Mouse (Mus musculus): ENCODE data around the gene Melk. TPM values are rescaled to one million over a fixed set of nuclear protein-coding genes. Genes with fewer than 3 reads are reported as not detected.

Gene Melk
- polyA plus RNA-seq, 1 experiment from 2014 or later: 36.7 TPM

DNA sequence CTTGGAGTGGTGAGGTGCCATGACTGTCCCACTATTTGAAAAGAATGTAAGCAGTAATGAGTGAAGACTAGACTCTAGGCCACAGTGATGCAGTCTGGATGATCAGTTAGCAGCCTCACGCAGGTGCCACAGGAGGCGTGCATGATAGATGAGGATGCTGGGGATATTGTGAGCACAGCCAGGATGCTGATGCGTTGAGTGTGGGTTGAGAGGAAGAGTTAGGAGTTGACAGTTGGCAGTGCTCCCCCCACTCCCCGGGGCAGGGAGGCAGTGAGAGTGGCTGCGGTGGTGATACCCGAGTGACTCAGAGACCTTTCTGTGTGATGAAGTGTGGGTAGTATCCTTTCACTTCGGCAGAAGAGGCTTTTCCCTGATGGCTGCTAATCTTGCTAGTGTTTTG lies 21.4 kb downstream of the Melk start:
- 93% methylated on average over 7 of the region's 7 CpGs for WGBS

DNA sequence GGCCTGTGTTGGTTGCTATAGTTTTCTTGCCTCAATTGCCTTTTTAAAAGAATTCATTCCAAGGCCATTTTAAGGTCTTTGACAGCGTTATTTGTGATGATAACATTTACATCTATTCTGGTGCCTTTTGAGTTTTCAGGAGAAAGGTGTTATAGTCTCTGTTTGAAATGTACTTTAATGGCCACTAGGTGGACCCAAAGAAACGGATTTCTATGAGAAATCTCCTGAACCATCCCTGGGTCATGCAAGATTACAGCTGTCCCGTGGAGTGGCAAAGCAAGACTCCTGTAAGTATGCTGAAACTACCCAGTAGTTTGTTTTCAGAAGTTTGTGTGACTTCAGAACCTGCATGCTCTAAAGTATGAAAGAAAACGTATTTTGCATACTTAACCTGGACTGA lies 24.8 kb downstream of the Melk start:
- H3K9ac ChIP-seq (ENCODE audit: low read depth, low read length): no peak overlapping the region
- no peaks in the 10 kb centered on the region for H3K27me3 ChIP-seq (replicated peaks; ENCODE audit: control insufficient read depth, insufficient read depth, low read length)
- no peak overlapping the region for H3K4me3 ChIP-seq (ENCODE audit: low read length)
- 45% methylated on average over 4 of the region's 4 CpGs for WGBS
- H3K4me1 ChIP-seq (ENCODE audit: control insufficient read depth, insufficient read depth, low read length): no peaks in the 10 kb centered on the region
- ATAC-seq: no peak
- H3K4me2 ChIP-seq (ENCODE audit: low read depth, low read length): no peak overlapping the region
- H3K36me3 ChIP-seq (ENCODE audit: control insufficient read depth, insufficient read depth, low read length): no peaks in the 10 kb centered on the region; the same call in 1 of the 2 replicates
- H3K27ac ChIP-seq (ENCODE audit: low read length): no peak overlapping the region
- no peaks in the 10 kb centered on the region for H3K9me3 ChIP-seq (ENCODE audit: control insufficient read depth, low read length)

More for the DNA sequence above, 21.4 kb downstream of the Melk start:
- H3K27me3 ChIP-seq (replicated peaks; ENCODE audit: control insufficient read depth, insufficient read depth, low read length): no peaks in the 10 kb centered on the region
- H3K27ac ChIP-seq (ENCODE audit: low read length): no peak overlapping the region
- no peaks in the 10 kb centered on the region for H3K9me3 ChIP-seq (ENCODE audit: control insufficient read depth, low read length)
- no peak overlapping the region for H3K4me2 ChIP-seq (ENCODE audit: low read depth, low read length)
- H3K4me3 ChIP-seq (ENCODE audit: low read length): no peak overlapping the region
- no peaks in the 10 kb centered on the region for H3K4me1 ChIP-seq (ENCODE audit: control insufficient read depth, insufficient read depth, low read length)
- H3K9ac ChIP-seq (ENCODE audit: low read depth, low read length): no peak overlapping the region
- no peak for ATAC-seq
- H3K36me3 ChIP-seq (ENCODE audit: control insufficient read depth, insufficient read depth, low read length): no peaks in the 10 kb centered on the region; the same call in 1 of the 2 replicates

DNA sequence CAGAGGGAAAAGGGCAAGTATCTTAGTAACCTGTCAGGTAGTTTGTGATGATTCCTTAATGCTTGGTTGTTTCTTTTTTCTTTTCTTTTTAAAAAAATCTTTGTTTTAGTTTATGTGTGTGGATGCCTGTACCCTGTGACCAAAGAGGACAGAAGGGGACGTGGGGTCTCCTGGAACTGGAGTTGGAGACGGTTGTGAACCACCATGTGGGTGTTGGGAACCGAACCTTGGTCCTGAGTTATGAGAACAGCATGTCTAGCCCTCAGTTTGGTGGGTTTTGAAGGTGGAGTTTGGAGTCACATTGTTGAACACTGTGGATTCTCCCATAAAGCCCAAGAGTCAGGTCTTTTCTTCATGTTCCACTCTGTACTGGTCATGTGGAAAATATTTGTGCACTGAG lies 26.0 kb downstream of the Melk start:
- H3K4me1 ChIP-seq (ENCODE audit: control insufficient read depth, insufficient read depth, low read length): no peaks in the 10 kb centered on the region
- no peak overlapping the region for H3K4me3 ChIP-seq (ENCODE audit: low read length)
- no peaks in the 10 kb centered on the region; the same call in 1 of the 2 replicates for H3K36me3 ChIP-seq (ENCODE audit: control insufficient read depth, insufficient read depth, low read length)
- no peak overlapping the region for H3K27ac ChIP-seq (ENCODE audit: low read length)
- H3K9me3 ChIP-seq (ENCODE audit: control insufficient read depth, low read length): no peaks in the 10 kb centered on the region
- no peak overlapping the region for H3K9ac ChIP-seq (ENCODE audit: low read depth, low read length)
- H3K27me3 ChIP-seq (replicated peaks; ENCODE audit: control insufficient read depth, insufficient read depth, low read length): no peaks in the 10 kb centered on the region
- no peak for ATAC-seq
- WGBS: 96% methylated on average over 3 of the region's 3 CpGs
- H3K4me2 ChIP-seq (ENCODE audit: low read depth, low read length): no peak overlapping the region

DNA sequence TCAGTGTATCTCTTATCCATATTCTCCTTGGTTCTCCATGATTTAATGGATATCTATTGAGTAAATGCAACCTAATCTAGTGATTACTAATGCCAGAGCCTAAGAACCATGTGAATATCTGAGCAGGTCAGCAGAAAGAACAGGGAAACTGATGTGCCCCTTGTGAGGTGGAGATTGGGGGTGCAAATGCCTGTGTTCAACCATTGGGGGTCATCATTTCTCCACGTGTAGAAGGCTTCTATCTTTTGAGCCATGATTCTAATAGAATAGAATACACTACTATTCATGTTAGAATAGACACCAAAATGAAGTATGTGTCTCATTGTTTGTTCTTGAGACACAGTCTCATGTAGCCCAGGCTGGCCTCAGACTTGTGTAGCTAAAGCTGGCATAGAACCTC lies 27.3 kb downstream of the Melk start:
- Histone ChIP-seq H3K9me3 (ENCODE audit: control insufficient read depth, low read length) (no peaks in the 10 kb centered on the region), H3K4me2 (ENCODE audit: low read depth, low read length) (no peak overlapping the region), H3K4me1 (ENCODE audit: control insufficient read depth, insufficient read depth, low read length) (no peaks in the 10 kb centered on the region), H3K4me3 (ENCODE audit: low read length) (no peak overlapping the region), H3K36me3 (ENCODE audit: control insufficient read depth, insufficient read depth, low read length) (no peaks in the 10 kb centered on the region; the same call in 1 of the 2 replicates), H3K27ac (ENCODE audit: low read length) (no peak overlapping the region), H3K27me3 (replicated peaks; ENCODE audit: control insufficient read depth, insufficient read depth, low read length) (no peaks in the 10 kb centered on the region), H3K9ac (ENCODE audit: low read depth, low read length) (no peak overlapping the region)
- ATAC-seq: no peak
- WGBS: 82% methylated on average over 1 of the region's 1 CpGs

DNA sequence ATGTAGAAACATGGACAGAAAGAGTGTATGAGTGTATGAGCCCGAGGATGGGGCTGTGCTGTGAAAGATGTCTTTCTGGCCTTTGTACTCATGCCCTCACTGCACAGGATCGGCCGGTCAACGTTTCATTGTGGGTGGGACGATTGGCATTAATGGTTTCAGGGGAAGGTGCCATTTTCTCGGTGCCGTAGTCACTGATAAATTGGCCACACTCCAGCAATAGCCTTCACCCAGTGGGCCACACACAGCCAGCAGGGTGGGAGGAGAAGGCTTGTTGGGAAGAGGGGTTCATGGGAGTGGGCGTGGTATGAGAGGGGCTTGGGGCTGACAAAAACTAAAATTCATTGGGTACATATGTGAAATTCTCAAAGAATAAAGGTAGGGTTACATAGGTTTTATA lies 34.3 kb downstream of the Melk start:
- Histone ChIP-seq H3K4me1 (ENCODE audit: control insufficient read depth, insufficient read depth, low read length) (no peaks in the 10 kb centered on the region), H3K36me3 (ENCODE audit: control insufficient read depth, insufficient read depth, low read length) (peaks cover 4% of the 10 kb centered on the region; the same call in 1 of the 2 replicates), H3K4me2 (ENCODE audit: low read depth, low read length) (no peak overlapping the region), H3K9me3 (ENCODE audit: control insufficient read depth, low read length) (no peaks in the 10 kb centered on the region), H3K27ac (ENCODE audit: low read length) (no peak overlapping the region), H3K4me3 (ENCODE audit: low read length) (no peak overlapping the region), H3K27me3 (replicated peaks; ENCODE audit: control insufficient read depth, insufficient read depth, low read length) (no peaks in the 10 kb centered on the region), H3K9ac (ENCODE audit: low read depth, low read length) (no peak overlapping the region)
- no peak for ATAC-seq
- WGBS: 92% methylated on average over 8 of the region's 8 CpGs

DNA sequence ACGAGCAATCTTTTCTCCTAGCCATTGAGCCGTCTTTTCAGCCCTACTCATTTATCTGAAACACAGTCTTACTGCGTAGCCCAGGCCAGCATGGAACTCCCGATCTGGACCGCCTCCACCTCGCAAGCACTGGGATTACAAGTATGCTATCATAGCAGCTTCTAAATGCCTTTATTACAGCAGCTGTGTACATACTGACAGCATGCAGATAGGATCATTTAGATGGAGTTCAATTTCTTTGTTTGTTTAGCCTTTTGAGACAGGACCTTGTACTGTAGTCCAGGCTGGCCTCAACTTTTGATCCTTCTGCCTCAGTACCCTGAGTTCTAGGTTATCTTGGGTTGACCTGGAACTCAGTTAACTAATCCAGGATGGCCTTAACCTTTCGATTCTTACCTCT lies 61.0 kb downstream of the Melk start:
- H3K27ac ChIP-seq (ENCODE audit: low read length): no peak overlapping the region
- H3K27me3 ChIP-seq (replicated peaks; ENCODE audit: control insufficient read depth, insufficient read depth, low read length): no peaks in the 10 kb centered on the region
- no peak overlapping the region for H3K4me3 ChIP-seq (ENCODE audit: low read length)
- no peaks in the 10 kb centered on the region for H3K4me1 ChIP-seq (ENCODE audit: control insufficient read depth, insufficient read depth, low read length)
- peak; percentile 64 for ATAC-seq
- 66% methylated on average over 7 of the region's 7 CpGs for WGBS
- H3K9me3 ChIP-seq (ENCODE audit: control insufficient read depth, low read length): no peaks in the 10 kb centered on the region
- H3K4me2 ChIP-seq (ENCODE audit: low read depth, low read length): no peak overlapping the region
- H3K36me3 ChIP-seq (ENCODE audit: control insufficient read depth, insufficient read depth, low read length): no peaks in the 10 kb centered on the region; the same call in 1 of the 2 replicates
- H3K9ac ChIP-seq (ENCODE audit: low read depth, low read length): no peak overlapping the region

DNA sequence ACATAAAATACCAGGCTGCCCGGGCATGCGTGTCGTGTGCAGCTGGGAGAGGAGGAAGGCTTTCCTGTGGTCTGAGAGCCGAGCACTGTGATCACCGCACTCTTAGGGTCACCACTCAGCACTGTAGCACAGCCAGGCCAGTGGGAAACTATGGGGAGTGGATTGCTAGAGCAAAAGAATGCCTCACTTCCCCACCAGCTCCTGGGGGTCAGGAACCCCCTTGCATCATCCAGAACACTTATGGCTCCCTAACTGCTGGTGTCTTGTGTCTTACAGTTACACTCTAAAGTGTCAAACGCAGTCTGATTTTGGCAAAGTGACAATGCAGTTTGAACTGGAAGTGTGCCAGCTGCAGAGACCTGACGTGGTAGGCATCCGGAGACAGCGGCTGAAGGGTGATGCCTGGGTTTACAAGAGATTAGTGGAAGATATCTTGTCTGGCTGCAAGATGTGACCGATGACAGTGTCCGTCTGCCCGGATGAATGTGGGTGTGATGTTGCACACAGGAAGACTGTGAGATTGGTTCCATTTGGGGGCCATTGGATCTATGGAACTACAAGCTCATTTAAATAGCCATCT lies 62.8 kb downstream of the Melk start:
- ATAC-seq: no peak
- Histone ChIP-seq H3K4me2 (ENCODE audit: low read depth, low read length) (no peak overlapping the region), H3K4me1 (ENCODE audit: control insufficient read depth, insufficient read depth, low read length) (no peaks in the 10 kb centered on the region), H3K36me3 (ENCODE audit: control insufficient read depth, insufficient read depth, low read length) (no peaks in the 10 kb centered on the region; the same call in 1 of the 2 replicates), H3K9me3 (ENCODE audit: control insufficient read depth, low read length) (no peaks in the 10 kb centered on the region), H3K9ac (ENCODE audit: low read depth, low read length) (no peak overlapping the region), H3K27ac (ENCODE audit: low read length) (no peak overlapping the region), H3K4me3 (ENCODE audit: low read length) (no peak overlapping the region), H3K27me3 (replicated peaks; ENCODE audit: control insufficient read depth, insufficient read depth, low read length) (no peaks in the 10 kb centered on the region)
- WGBS: 81% methylated on average over 12 of the region's 12 CpGs

DNA sequence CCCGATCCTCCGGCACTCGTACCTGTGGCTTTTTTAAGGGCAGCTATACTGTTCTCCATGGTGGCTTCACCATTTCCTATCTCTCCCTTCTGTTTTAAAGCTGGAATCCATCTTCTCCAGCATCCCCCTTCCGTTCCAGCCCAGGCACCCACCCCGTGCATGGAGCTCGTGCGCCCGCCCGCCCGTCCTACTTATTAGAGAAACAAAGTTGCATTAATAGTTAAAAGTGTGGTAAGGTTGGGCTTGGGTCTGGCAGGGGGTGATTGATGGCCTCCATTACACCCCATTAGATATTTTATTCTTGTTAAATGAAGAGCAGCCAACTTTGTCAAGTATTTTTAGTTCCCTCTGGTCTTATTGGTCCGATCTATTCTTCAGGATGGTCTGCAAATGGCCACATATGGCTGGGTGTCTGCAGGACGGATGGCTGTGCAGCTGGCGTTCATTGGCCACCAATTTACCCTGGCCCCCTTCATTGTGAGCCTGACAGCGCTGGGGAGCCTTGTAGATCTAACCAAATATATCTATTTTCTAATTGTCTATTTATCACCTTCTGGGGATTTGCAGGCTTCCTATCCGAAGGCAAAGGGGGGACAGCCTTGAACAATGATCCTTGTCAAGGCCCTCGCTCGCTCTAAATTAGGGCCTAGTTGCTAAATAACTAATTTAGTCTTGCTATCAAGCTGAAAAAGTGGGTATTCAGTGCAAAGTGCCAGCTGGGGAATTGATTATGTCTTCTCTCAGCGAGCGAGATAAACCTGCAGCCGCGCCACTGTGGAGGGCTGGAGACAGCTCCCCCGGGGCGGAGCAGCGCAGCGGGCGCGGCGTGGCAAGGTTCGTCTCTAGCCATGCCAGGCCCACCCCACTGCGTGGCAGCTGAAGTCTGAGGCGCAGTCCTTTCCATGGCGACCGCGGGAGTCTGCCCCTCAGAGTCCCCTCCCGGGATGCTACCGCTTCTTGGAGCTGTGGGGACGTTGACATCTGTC lies 91.8 kb downstream of the Melk start:
- no peak overlapping the region for H3K9ac ChIP-seq (ENCODE audit: low read depth, low read length)
- H3K27me3 ChIP-seq (replicated peaks; ENCODE audit: control insufficient read depth, insufficient read depth, low read length): no peaks in the 10 kb centered on the region
- no peaks in the 10 kb centered on the region for H3K36me3 ChIP-seq (ENCODE audit: control insufficient read depth, insufficient read depth, low read length)
- WGBS: 78% methylated on average over 35 of the region's 37 CpGs
- no peaks in the 10 kb centered on the region for H3K9me3 ChIP-seq (ENCODE audit: control insufficient read depth, low read length)
- H3K27ac ChIP-seq (ENCODE audit: low read length): no peak overlapping the region
- H3K4me2 ChIP-seq (ENCODE audit: low read depth, low read length): no peak overlapping the region
- H3K4me3 ChIP-seq (ENCODE audit: low read length): no peak overlapping the region
- no peaks in the 10 kb centered on the region for H3K4me1 ChIP-seq (ENCODE audit: control insufficient read depth, insufficient read depth, low read length)
- ATAC-seq: no peak

DNA sequence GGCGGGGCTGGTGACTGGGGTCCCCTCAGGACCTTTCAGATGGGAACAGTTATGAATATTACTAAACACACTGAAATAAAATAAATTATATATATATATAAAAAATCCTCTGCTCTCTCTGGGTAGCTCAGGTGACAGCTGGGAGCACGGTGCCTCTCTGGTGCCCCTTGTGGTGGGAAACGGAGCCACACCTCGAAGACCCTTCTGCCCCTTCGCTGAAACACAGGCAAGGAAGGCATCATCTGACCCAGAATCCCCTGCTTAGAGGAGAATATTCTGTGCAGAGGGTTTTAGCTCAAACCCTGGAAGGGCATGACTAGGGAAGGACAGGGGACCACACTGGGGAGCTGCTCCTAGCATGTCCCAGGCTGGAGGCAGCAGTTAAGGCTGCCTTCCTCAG lies 101.9 kb downstream of the Melk start:
- H3K9ac ChIP-seq (ENCODE audit: low read depth, low read length): no peak overlapping the region
- no peaks in the 10 kb centered on the region for H3K9me3 ChIP-seq (ENCODE audit: control insufficient read depth, low read length)
- no peak overlapping the region for H3K27ac ChIP-seq (ENCODE audit: low read length)
- H3K36me3 ChIP-seq (ENCODE audit: control insufficient read depth, insufficient read depth, low read length): no peaks in the 10 kb centered on the region
- no peak for ATAC-seq
- H3K4me1 ChIP-seq (ENCODE audit: control insufficient read depth, insufficient read depth, low read length): no peaks in the 10 kb centered on the region
- H3K4me2 ChIP-seq (ENCODE audit: low read depth, low read length): no peak overlapping the region
- no peaks in the 10 kb centered on the region for H3K27me3 ChIP-seq (replicated peaks; ENCODE audit: control insufficient read depth, insufficient read depth, low read length)
- 14% methylated on average over 5 of the region's 5 CpGs for WGBS
- H3K4me3 ChIP-seq (ENCODE audit: low read length): no peak overlapping the region

Data from intestine, embryonic 16.5 days (tissue).